Mouse (Mus musculus): ENCODE measurements at regions not wholly inside any gene's neighbourhood (a gene's known extent, or its start where the extent isn't known, plus 50 kb on each side); places are given as distances from the start of the nearest gene placed in this dataset.

DNA sequence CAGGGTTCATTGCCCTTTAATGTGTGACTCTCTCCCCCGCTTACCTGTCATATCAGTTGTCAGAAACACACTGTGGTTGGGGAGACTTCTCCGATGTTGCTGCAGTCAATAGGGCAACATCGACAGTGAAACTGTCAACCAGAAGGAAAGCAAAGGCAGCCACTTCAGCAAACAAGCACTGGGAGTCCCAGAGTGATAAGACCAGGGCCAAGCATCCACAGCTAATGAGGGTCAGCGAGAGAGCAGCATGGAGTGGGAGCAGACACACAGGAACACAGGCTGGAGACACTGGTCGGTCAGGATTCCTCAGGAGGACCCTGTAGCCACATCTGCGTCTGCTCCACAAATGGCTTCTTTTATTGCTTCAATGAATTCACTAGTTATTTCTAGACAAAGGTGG, 847.5 kb downstream of the Sorcs1 start:
- 54% methylated on average over 6 of the region's 6 CpGs for WGBS
- H3K27ac ChIP-seq (ENCODE audit: low read depth, low read length), result no peak overlapping the region
- H3K36me3 ChIP-seq (ENCODE audit: control insufficient read depth, insufficient read depth, low read length), result no peaks in the 10 kb centered on the region
- no peak overlapping the region for H3K4me2 ChIP-seq (ENCODE audit: low read depth, low read length)
- no peak overlapping the region for H3K4me3 ChIP-seq (ENCODE audit: low read depth, low read length)
- H3K9me3 ChIP-seq (ENCODE audit: control insufficient read depth, low read length), result no peaks in the 10 kb centered on the region
- no peaks in the 10 kb centered on the region for H3K27me3 ChIP-seq (ENCODE audit: control insufficient read depth, insufficient read depth, low read length)
- H3K4me1 ChIP-seq (ENCODE audit: control insufficient read depth, insufficient read depth, low read length), result no peaks in the 10 kb centered on the region
- ATAC-seq (ENCODE audit: low read depth), result no peak
- no peak overlapping the region for H3K9ac ChIP-seq (replicated peaks; ENCODE audit: low read depth, low read length)

DNA sequence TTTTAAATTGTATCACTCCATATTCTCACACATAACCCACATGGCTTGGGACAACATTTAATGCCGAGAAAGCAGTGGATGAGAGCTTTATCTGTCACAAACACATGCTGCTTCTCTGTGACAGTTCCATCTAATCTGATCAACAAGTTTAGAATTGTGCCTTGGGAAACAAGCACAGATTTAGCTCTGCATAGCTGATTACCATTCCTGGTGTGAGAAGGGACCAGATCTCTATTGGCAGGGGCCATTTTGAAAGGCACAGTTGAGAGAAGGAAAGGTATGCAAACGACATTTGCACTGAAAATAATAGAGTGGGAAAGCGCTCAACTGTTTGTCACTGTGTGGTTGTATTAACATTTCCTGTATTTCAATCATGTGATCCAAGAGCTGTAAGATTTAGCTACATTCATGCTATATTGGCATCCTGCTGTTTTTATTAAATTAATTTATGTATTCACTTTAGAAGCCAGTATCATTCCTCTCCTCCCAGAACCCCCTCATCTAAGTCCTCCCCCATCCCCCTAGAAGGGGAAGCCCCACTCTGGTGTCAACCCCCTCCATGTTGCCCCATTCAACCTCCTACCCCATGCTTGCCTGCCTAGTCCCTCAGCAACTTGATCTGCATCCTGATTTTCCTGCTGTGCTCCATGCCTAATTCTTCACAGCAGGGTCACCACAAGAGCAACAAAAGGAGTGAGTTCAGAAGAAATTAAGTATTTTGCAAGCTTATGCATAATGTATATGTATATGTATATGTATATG, 872.6 kb downstream of the Sorcs1 start:
- Histone ChIP-seq H3K4me3 (ENCODE audit: low read depth, low read length) (no peak overlapping the region), H3K36me3 (ENCODE audit: control insufficient read depth, insufficient read depth, low read length) (no peaks in the 10 kb centered on the region), H3K27me3 (ENCODE audit: control insufficient read depth, insufficient read depth, low read length) (no peaks in the 10 kb centered on the region), H3K27ac (ENCODE audit: low read depth, low read length) (no peak overlapping the region), H3K9ac (replicated peaks; ENCODE audit: low read depth, low read length) (no peak overlapping the region), H3K4me1 (ENCODE audit: control insufficient read depth, insufficient read depth, low read length) (no peaks in the 10 kb centered on the region), H3K4me2 (ENCODE audit: low read depth, low read length) (no peak overlapping the region), H3K9me3 (ENCODE audit: control insufficient read depth, low read length) (no peaks in the 10 kb centered on the region)
- 62% methylated on average over 3 of the region's 3 CpGs for WGBS
- ATAC-seq (ENCODE audit: low read depth), result no peak
